Mouse (Mus musculus) CH12.LX (cell line): ENCODE results near the gene Lrch1. TPM values are rescaled to one million over a fixed set of nuclear protein-coding genes. Genes with fewer than 3 reads are reported as not detected.

Source experiments
- DNase-seq: peaks from one replicate; pipeline ENCODE4 v3.0.0-alpha.2; 2013; ENCODE audit errors: extremely low read depth
- H3K27ac ChIP-seq: 2 replicates; pipeline ENCODE4 v1.5.1; 2012; ENCODE audit warnings: low read depth, mild to moderate bottlenecking, control low read depth, moderate library complexity; ENCODE audit not compliant: insufficient read depth
- H3K27me3 ChIP-seq: replicated peaks from 2 replicates; pipeline ENCODE3; 2012; ENCODE audit warnings: inconsistent platforms
- H3K36me3 ChIP-seq, 2 experiments: replicated peaks in 1 of 2; 2 replicates each; pipeline versions ENCODE3 to v1.6.1; 2012; ENCODE audit warnings: inconsistent platforms in 1 of 2, low read length in 1 of 2, mild to moderate bottlenecking in 1 of 2, mixed read lengths in 1 of 2, moderate library complexity in 1 of 2; ENCODE audit not compliant: control insufficient read depth in 1 of 2, insufficient read depth in 1 of 2
- H3K4me1 ChIP-seq, 2 experiments: 2 replicates each; pipeline ENCODE4 v1.6.1; 2012; ENCODE audit warnings: inconsistent platforms in 1 of 2, moderate library complexity in 1 of 2; ENCODE audit not compliant: insufficient read depth in 2 of 2, control insufficient read depth in 1 of 2
- H3K4me2 ChIP-seq: 2 replicates; pipeline ENCODE4 v1.6.1; 2012; ENCODE audit warnings: low read depth, mild to moderate bottlenecking, control low read depth; ENCODE audit not compliant: poor library complexity, insufficient read depth, severe bottlenecking
- H3K4me3 ChIP-seq, 3 experiments: fragments of 150-350 bp in 1 of 3; sonication (generic) in 1 of 3; replicated peaks in 1 of 3; 2 replicates each; pipeline versions ENCODE3 to v1.5.1; 2011 to 2012; ENCODE audit warnings: low read depth in 2 of 3, low read length in 2 of 3, mild to moderate bottlenecking in 2 of 3, moderate library complexity in 2 of 3, control low read depth in 1 of 3, improper control_type of control experiment in 1 of 3, inconsistent platforms in 1 of 3, mixed read lengths in 1 of 3; ENCODE audit not compliant: poor library complexity in 1 of 3
- H3K79me2 ChIP-seq: replicated peaks from 2 replicates; pipeline ENCODE4 v1.6.1; 2012; ENCODE audit warnings: mild to moderate bottlenecking, moderate library complexity; ENCODE audit not compliant: control insufficient read depth, poor library complexity, insufficient read depth, severe bottlenecking; ENCODE audit errors: extremely low read depth
- H3K9ac ChIP-seq: 2 replicates; pipeline ENCODE4 v1.6.1; 2012; ENCODE audit warnings: low read depth, mild to moderate bottlenecking, control low read depth, moderate library complexity; ENCODE audit not compliant: insufficient read depth
- H3K9me3 ChIP-seq: replicated peaks from 2 replicates; pipeline ENCODE3; 2012; ENCODE audit warnings: low read length, inconsistent platforms, mixed read lengths
- CHD1 ChIP-seq: IDR thresholded peaks from 2 replicates; pipeline ENCODE4 v1.6.1; 2012; ENCODE audit warnings: low read depth, low read length, improper control_type of control experiment, inconsistent platforms
- IRF4 ChIP-seq: IDR thresholded peaks from 2 replicates; pipeline ENCODE4 v1.6.1; 2014; ENCODE audit warnings: low read depth, mild to moderate bottlenecking, inconsistent platforms, low read length, improper control_type of control experiment
- JUN ChIP-seq: IDR thresholded peaks from 2 replicates; pipeline ENCODE4 v1.6.1; 2011; ENCODE audit warnings: low read depth, mild to moderate bottlenecking, low read length, improper control_type of control experiment, moderate library complexity; ENCODE audit not compliant: insufficient read depth
- JUND ChIP-seq: conservative IDR thresholded peaks from 2 replicates; pipeline ENCODE4 v1.6.1; 2011; ENCODE audit warnings: low read depth, low read length, improper control_type of control experiment
- KAT2A ChIP-seq: IDR thresholded peaks from 2 replicates; pipeline ENCODE4 v1.6.1; 2012; ENCODE audit warnings: low read length, improper control_type of control experiment, inconsistent platforms; ENCODE audit not compliant: insufficient replicate concordance
- MEF2A ChIP-seq: IDR thresholded peaks from 2 replicates; pipeline ENCODE4 v1.6.1; 2014; ENCODE audit warnings: low read depth, mild to moderate bottlenecking, inconsistent platforms, low read length, improper control_type of control experiment, borderline replicate concordance
- MXI1 ChIP-seq: IDR thresholded peaks from 2 replicates; pipeline ENCODE4 v1.6.1; 2011; ENCODE audit warnings: mild to moderate bottlenecking, low read depth, low read length, improper control_type of control experiment
- NELFE ChIP-seq: IDR thresholded peaks from 2 replicates; pipeline ENCODE4 v1.6.1; 2011; ENCODE audit warnings: low read depth, low read length, improper control_type of control experiment
- NRF1 ChIP-seq: IDR thresholded peaks from 2 replicates; pipeline ENCODE4 v1.6.1; 2014; ENCODE audit warnings: low read depth, mild to moderate bottlenecking, inconsistent platforms, low read length, improper control_type of control experiment, moderate library complexity
- POLR2AphosphoS2 ChIP-seq: IDR thresholded peaks from 2 replicates; pipeline ENCODE4 v1.6.1; 2011; ENCODE audit warnings: low read depth, low read length, improper control_type of control experiment
- RAD21 ChIP-seq: IDR thresholded peaks from 2 replicates; pipeline ENCODE4 v1.6.1; 2011; ENCODE audit warnings: low read depth, mild to moderate bottlenecking, low read length, improper control_type of control experiment, moderate library complexity
- RCOR1 ChIP-seq: conservative IDR thresholded peaks from 2 replicates; pipeline ENCODE4 v1.6.1; 2012; ENCODE audit warnings: low read depth, mild to moderate bottlenecking, inconsistent platforms, low read length, improper control_type of control experiment
- SMC3 ChIP-seq: IDR thresholded peaks from 2 replicates; pipeline ENCODE4 v1.6.1; 2011; ENCODE audit warnings: low read depth, low read length, improper control_type of control experiment
- TBP ChIP-seq: conservative IDR thresholded peaks from 2 replicates; pipeline ENCODE4 v1.6.1; 2011; ENCODE audit warnings: low read depth, low read length, improper control_type of control experiment
- UBTF ChIP-seq: IDR thresholded peaks from 2 replicates; pipeline ENCODE4 v1.6.1; 2012; ENCODE audit warnings: low read depth, mild to moderate bottlenecking, inconsistent platforms, low read length, improper control_type of control experiment, moderate library complexity
- USF1 ChIP-seq: IDR thresholded peaks from 2 replicates; pipeline ENCODE4 v1.6.1; 2014; ENCODE audit warnings: low read depth, mild to moderate bottlenecking, inconsistent platforms, low read length, improper control_type of control experiment
- ZKSCAN1 ChIP-seq: IDR thresholded peaks from 2 replicates; pipeline ENCODE4 v1.6.1; 2012; ENCODE audit warnings: low read depth, inconsistent platforms, low read length, improper control_type of control experiment, borderline replicate concordance
- ZNF384 ChIP-seq: IDR thresholded peaks from 2 replicates; pipeline ENCODE4 v1.6.1; 2012; ENCODE audit warnings: low read depth, low read length, improper control_type of control experiment, inconsistent platforms
- dilution Hi-C: fragments of 300-500 bp; cut with MboI; formaldehyde crosslinking; loops from 2 replicates; pipeline ENCODE4 v1.14.3; 2020; ENCODE audit warnings: low sequenced_read_pairs; ENCODE audit not compliant: extremely low pct_unique_long_range_greater_than_20kb, extremely low pct_ligation_motif_present
- in situ Hi-C: fragments of 300-500 bp; cut with MboI; formaldehyde crosslinking; loops from 3 replicates; pipeline ENCODE4 v1.14.3; 2019; ENCODE audit warnings: low sequenced_read_pairs, low pct_ligation_motif_present, low pct_unique_long_range_greater_than_20kb, mixed read lengths
- polyA plus RNA-seq: library from polyadenylated mRNA; unstranded; fragments of >175 nt; gene quantifications from 2 replicates; pipeline ENCODE4 v1.2.1, GENCODE M21; 2012; ENCODE audit warnings: low read depth; ENCODE audit not compliant: insufficient read length
- total RNA-seq, 2 experiments: library from RNA; depleted of rRNA; stranded (reverse); fragments of 300-350 nt in 1 of 2; fragments of >200 nt in 1 of 2; gene quantifications; 2 replicates each; pipeline ENCODE4 v1.2.3; 2012 to 2014

Lrch1 gene
- total and polyA plus RNA-seq, 3 experiments: 10.3 to 23.3 (median 12.8) TPM

DNA sequence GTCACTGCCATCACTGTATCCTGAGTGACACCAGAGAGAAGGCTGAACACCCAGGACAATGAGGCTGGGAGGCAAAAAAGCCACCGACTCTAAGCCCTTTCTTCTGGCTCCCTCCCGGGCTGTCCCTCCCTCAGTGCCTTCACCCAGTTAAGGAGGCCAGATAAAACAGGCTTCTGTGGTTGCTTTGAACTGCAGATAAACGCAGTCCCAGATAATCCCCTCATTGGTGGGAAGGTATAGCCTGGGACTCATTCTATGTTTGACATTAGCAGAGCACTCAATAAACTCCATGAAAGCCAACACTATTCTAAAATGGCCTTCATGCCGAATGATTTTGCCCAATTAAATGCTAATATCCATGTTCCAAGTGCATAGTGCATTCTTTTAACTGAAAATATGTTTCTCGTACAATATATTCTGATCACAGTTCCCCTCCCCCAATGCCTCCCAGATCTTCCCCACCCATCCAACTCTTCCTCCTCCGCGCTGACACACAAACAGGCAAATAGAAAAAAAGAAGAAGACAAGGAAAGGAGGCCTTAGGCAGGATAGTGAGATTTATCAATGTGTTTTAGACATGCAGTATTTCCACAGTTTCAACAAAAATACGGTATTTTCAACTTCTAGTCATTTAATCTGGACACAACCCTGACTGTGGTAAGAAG is 46.8 kb downstream of the Lrch1 start:
- peaks cover 11 to 35% of the 10 kb centered on the region in 2 experiments for H3K4me1 ChIP-seq
- dilution Hi-C loops: no loop called here
- no peak overlapping the region for H3K4me3 ChIP-seq
- H3K36me3 ChIP-seq: peaks cover 0 to 36% of the 10 kb centered on the region in 2 experiments
- no peak overlapping the region for H3K4me2 ChIP-seq
- TF ChIP-seq ZKSCAN1 (no peak), SMC3 (no peak), MXI1 (no peak), USF1 (no peak), KAT2A (no peak), ZNF384 (no peak), JUN (no peak), CHD1 (no peak), MEF2A (no peak), JUND (no peak), TBP (no peak), RAD21 (no peak), NRF1 (no peak), NELFE (no peak)
- no peak for DNase-seq
- H3K9ac ChIP-seq: no peak overlapping the region
- no peaks in the 10 kb centered on the region for H3K9me3 ChIP-seq
- no peak overlapping the region for H3K27ac ChIP-seq
- H3K27me3 ChIP-seq: no peaks in the 10 kb centered on the region
- H3K79me2 ChIP-seq: no peaks in the 10 kb centered on the region; the same call in 1 of the 2 replicates
- in situ Hi-C loops: no loop called here

DNA sequence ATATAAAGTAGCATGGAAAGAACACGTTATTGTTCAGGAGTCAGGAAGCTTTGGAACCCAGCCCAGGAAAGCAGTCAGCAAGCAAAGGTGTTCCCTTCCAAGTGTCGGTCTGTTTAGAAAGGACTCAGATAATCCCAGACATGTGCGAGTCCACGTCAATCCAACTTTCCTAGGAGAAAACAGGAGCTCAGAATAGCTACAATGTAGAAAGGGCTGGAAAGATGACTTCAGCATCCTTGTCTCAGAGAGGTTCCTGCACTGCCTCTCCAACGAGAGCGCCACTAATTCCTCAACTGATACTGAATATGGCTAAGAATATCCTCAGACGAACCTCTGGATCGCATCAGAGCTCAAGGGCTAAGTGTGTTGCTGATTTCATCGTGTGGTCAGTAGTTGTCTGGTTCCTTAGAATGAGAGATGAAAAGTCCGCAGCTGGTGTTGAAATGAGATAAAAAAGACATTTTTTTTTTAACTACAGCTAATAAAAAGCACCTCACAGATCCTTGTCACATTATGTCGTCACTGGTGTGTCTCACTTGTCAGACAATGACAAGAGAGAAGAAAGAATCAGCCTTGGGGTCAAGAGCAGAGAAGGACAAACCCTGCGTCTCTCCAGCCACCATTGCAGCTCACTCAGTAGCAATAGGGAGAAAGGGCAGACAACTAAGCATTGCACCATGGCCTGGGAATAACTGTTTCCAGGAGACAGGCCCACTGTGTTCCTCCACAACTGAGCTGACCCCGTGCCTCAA is 47.5 kb downstream of the Lrch1 start:
- peaks cover 4 to 28% of the 10 kb centered on the region in 2 experiments for H3K4me1 ChIP-seq
- H3K4me2 ChIP-seq: no peak overlapping the region
- no peak overlapping the region for H3K9ac ChIP-seq
- H3K27ac ChIP-seq: no peak overlapping the region
- H3K9me3 ChIP-seq: no peaks in the 10 kb centered on the region
- in situ Hi-C loops (no loop called here), dilution Hi-C loops (no loop called here)
- no peak overlapping the region for H3K4me3 ChIP-seq
- DNase-seq: no peak
- TF ChIP-seq IRF4 (no peak), POLR2AphosphoS2 (no peak), UBTF (no peak), RCOR1 (no peak)
- TF ChIP-seq, all 38 proteins: peak for 0
- H3K79me2 ChIP-seq: no peaks in the 10 kb centered on the region
- no peaks in the 10 kb centered on the region for H3K27me3 ChIP-seq
- H3K36me3 ChIP-seq: peaks cover 0 to 36% of the 10 kb centered on the region in 2 experiments
